Mouse (Mus musculus) hindbrain, embryonic 16.5 days (tissue): ENCODE data around the gene Heatr5a. TPM values are rescaled to one million over a fixed set of nuclear protein-coding genes. Genes with fewer than 3 reads are reported as not detected.

Source experiments
- ATAC-seq: fragments of 200-750 bp; cut with Nextera tagmentation; 2 replicates; pipeline ENCODE4 v1.8.0; 2017; ENCODE audit warnings: moderate TSS enrichment, moderate library complexity
- H3K27ac ChIP-seq: fragments of 300-500 bp; sonication (generic); 2 replicates; pipeline ENCODE4 v1.5.1; 2014; ENCODE audit warnings: low read depth, mild to moderate bottlenecking, control low read depth, low read length, moderate library complexity
- H3K27me3 ChIP-seq: fragments of 300-500 bp; sonication (generic); replicated peaks from 2 replicates; pipeline ENCODE4 v1.6.1; 2014; ENCODE audit warnings: low read length; ENCODE audit not compliant: control insufficient read depth, insufficient read depth
- H3K36me3 ChIP-seq: fragments of 300-500 bp; sonication (generic); 2 replicates; pipeline ENCODE4 v1.6.1; 2014; ENCODE audit warnings: mild to moderate bottlenecking, low read length, moderate library complexity, mixed read lengths; ENCODE audit not compliant: control insufficient read depth, insufficient read depth
- H3K4me1 ChIP-seq: fragments of 300-500 bp; sonication (generic); 2 replicates; pipeline ENCODE4 v1.6.1; 2014; ENCODE audit warnings: low read depth, low read length; ENCODE audit not compliant: control insufficient read depth, insufficient read depth
- H3K4me2 ChIP-seq: fragments of 300-500 bp; sonication (generic); 2 replicates; pipeline ENCODE4 v1.6.1; 2014; ENCODE audit warnings: mild to moderate bottlenecking, low read length, control low read depth, moderate library complexity
- H3K4me3 ChIP-seq: fragments of 300-500 bp; sonication (generic); 2 replicates; pipeline ENCODE4 v1.5.1; 2014; ENCODE audit warnings: mild to moderate bottlenecking, low read length, control low read depth, moderate library complexity
- H3K9ac ChIP-seq: fragments of 300-500 bp; sonication (generic); 2 replicates; pipeline ENCODE4 v1.6.1; 2014; ENCODE audit warnings: low read depth, mild to moderate bottlenecking, control low read depth, low read length, moderate library complexity
- H3K9me3 ChIP-seq: fragments of 300-500 bp; sonication (generic); 2 replicates; pipeline ENCODE4 v1.6.1; 2014; ENCODE audit warnings: mild to moderate bottlenecking, low read length, moderate library complexity; ENCODE audit not compliant: control insufficient read depth
- WGBS: fragments of 180-500 bp; shearing (Covaris S2); extraction: QIAGEN DNeasy Blood & Tissue Kit; methylation state at CpG from one replicate; pipeline ENCODE4 v1.1.7; 2014; 5-methylcytosine and 5-hydroxymethylcytosine counted together
- polyA plus RNA-seq: library from polyadenylated mRNA; unstranded; fragments of >200 nt; fragmentation: Nextera tagmentation; extraction: Ambion mirVana; gene quantifications from 2 replicates; pipeline ENCODE4 v1.2.1, GENCODE M21; 2015

Heatr5a gene
- polyA plus RNA-seq, 1 experiment from 2014 or later, result 5.0 TPM

GRCm38 (mm10) chr12:51907543-51907942 lies 63.6 kb downstream of the Heatr5a start:
- no peak overlapping the region for H3K4me2 ChIP-seq
- H3K36me3 ChIP-seq, result no peaks in the 10 kb centered on the region; the same call in 1 of the 2 replicates
- ATAC-seq, result no peak
- no peaks in the 10 kb centered on the region for H3K27me3 ChIP-seq
- H3K9me3 ChIP-seq, result no peaks in the 10 kb centered on the region
- 85% methylated on average over 3 of the region's 3 CpGs for WGBS
- no peak overlapping the region for H3K4me3 ChIP-seq
- H3K27ac ChIP-seq, result no peak overlapping the region
- no peaks in the 10 kb centered on the region for H3K4me1 ChIP-seq
- H3K9ac ChIP-seq, result no peak overlapping the region

GRCm38 (mm10) chr12:51900551-51900950 lies 70.6 kb downstream of the Heatr5a start:
- peak; percentile 83 for ATAC-seq

GRCm38 (mm10) chr12:51896901-51897300 lies 74.2 kb downstream of the Heatr5a start:
- WGBS, result 80% methylated on average over 4 of the region's 4 CpGs
- H3K4me3 ChIP-seq, result no peak overlapping the region
- H3K9ac ChIP-seq, result no peak overlapping the region
- no peak for ATAC-seq
- H3K4me1 ChIP-seq, result no peaks in the 10 kb centered on the region
- no peaks in the 10 kb centered on the region for H3K9me3 ChIP-seq
- H3K36me3 ChIP-seq, result no peaks in the 10 kb centered on the region; the same call in 1 of the 2 replicates
- H3K4me2 ChIP-seq, result no peak overlapping the region
- no peak overlapping the region for H3K27ac ChIP-seq
- no peaks in the 10 kb centered on the region for H3K27me3 ChIP-seq

More at GRCm38 (mm10) chr12:51900551-51900950, 70.6 kb downstream of the Heatr5a start:
- H3K4me3 ChIP-seq, result no peak overlapping the region
- WGBS, result 72% methylated on average over 7 of the region's 7 CpGs
- H3K36me3 ChIP-seq, result no peaks in the 10 kb centered on the region; the same call in 1 of the 2 replicates
- no peak overlapping the region for H3K27ac ChIP-seq
- no peaks in the 10 kb centered on the region for H3K27me3 ChIP-seq
- no peaks in the 10 kb centered on the region for H3K9me3 ChIP-seq
- no peak overlapping the region for H3K9ac ChIP-seq
- H3K4me2 ChIP-seq, result no peak overlapping the region
- no peaks in the 10 kb centered on the region for H3K4me1 ChIP-seq

- Histone ChIP-seq H3K4me2 (no peak overlapping the region), H3K4me1 (no peaks in the 10 kb centered on the region), H3K9me3 (no peaks in the 10 kb centered on the region), H3K4me3 (no peak overlapping the region), H3K9ac (no peak overlapping the region), H3K36me3 (peaks cover 16% of the 10 kb centered on the region), H3K27ac (no peak overlapping the region), H3K27me3 (no peaks in the 10 kb centered on the region)
- ATAC-seq, result no peak
- 94% methylated on average over 12 of the region's 12 CpGs for WGBS
Measured at GRCm38 (mm10) chr12:51888609-51889008, 82.5 kb downstream of the Heatr5a start.

- Histone ChIP-seq H3K4me3 (no peak overlapping the region), H3K4me2 (no peak overlapping the region), H3K4me1 (no peaks in the 10 kb centered on the region), H3K27ac (no peak overlapping the region), H3K9ac (no peak overlapping the region), H3K9me3 (no peaks in the 10 kb centered on the region), H3K27me3 (no peaks in the 10 kb centered on the region), H3K36me3 (peaks cover 16% of the 10 kb centered on the region)
- ATAC-seq, result no peak
- WGBS, result 85% methylated on average over 11 of the region's 11 CpGs
Measured at GRCm38 (mm10) chr12:51887301-51888290, 83.5 kb downstream of the Heatr5a start.

- 96% methylated on average over 6 of the region's 6 CpGs for WGBS
- ATAC-seq, result no peak
- Histone ChIP-seq H3K4me2 (no peak overlapping the region), H3K27ac (no peak overlapping the region), H3K4me1 (no peaks in the 10 kb centered on the region), H3K36me3 (peaks cover 16% of the 10 kb centered on the region), H3K4me3 (no peak overlapping the region), H3K9me3 (no peaks in the 10 kb centered on the region), H3K9ac (no peak overlapping the region), H3K27me3 (no peaks in the 10 kb centered on the region)
Measured at GRCm38 (mm10) chr12:51886369-51886768, 84.8 kb downstream of the Heatr5a start.

GRCm38 (mm10) chr12:51884801-51885200 lies 86.3 kb downstream of the Heatr5a start:
- H3K9me3 ChIP-seq, result no peaks in the 10 kb centered on the region
- no peak overlapping the region for H3K9ac ChIP-seq
- no peak overlapping the region for H3K4me3 ChIP-seq
- peaks cover 18% of the 10 kb centered on the region for H3K36me3 ChIP-seq
- no peak overlapping the region for H3K4me2 ChIP-seq
- ATAC-seq, result no peak
- H3K27me3 ChIP-seq, result no peaks in the 10 kb centered on the region
- no peaks in the 10 kb centered on the region for H3K4me1 ChIP-seq
- H3K27ac ChIP-seq, result no peak overlapping the region
- WGBS, result 90% methylated on average over 2 of the region's 2 CpGs

- Histone ChIP-seq H3K4me3 (no peak overlapping the region), H3K9ac (no peak overlapping the region), H3K36me3 (peaks cover 17% of the 10 kb centered on the region), H3K4me1 (no peaks in the 10 kb centered on the region), H3K4me2 (no peak overlapping the region), H3K27me3 (no peaks in the 10 kb centered on the region), H3K27ac (no peak overlapping the region), H3K9me3 (no peaks in the 10 kb centered on the region)
- ATAC-seq, result peak; percentile 56; the same call in 1 of the 2 replicates
- WGBS, result 85% methylated on average over 9 of the region's 9 CpGs
Measured at GRCm38 (mm10) chr12:51883297-51883805, 87.8 kb downstream of the Heatr5a start.

- no peaks in the 10 kb centered on the region for H3K9me3 ChIP-seq
- H3K4me2 ChIP-seq, result no peak overlapping the region
- ATAC-seq, result peak; percentile 75
- no peak overlapping the region for H3K4me3 ChIP-seq
- no peak overlapping the region for H3K9ac ChIP-seq
- H3K27me3 ChIP-seq, result no peaks in the 10 kb centered on the region
- WGBS, result 71% methylated on average over 6 of the region's 6 CpGs
- peaks cover 14% of the 10 kb centered on the region for H3K36me3 ChIP-seq
- peak overlapping the region; percentile 21; the same call in 1 of the 2 replicates for H3K27ac ChIP-seq
- no peaks in the 10 kb centered on the region for H3K4me1 ChIP-seq
Measured at GRCm38 (mm10) chr12:51882606-51883296, 88.4 kb downstream of the Heatr5a start.
